Mouse (Mus musculus) stomach, embryonic 16.5 days (tissue): ENCODE measurements around the gene Btnl1. TPM values are rescaled to one million over a fixed set of nuclear protein-coding genes. Genes with fewer than 3 reads are reported as not detected.

Source experiments
- ATAC-seq: fragments of 200-750 bp; cut with Nextera tagmentation; 2 replicates; pipeline ENCODE4 v1.8.0; 2017; ENCODE audit warnings: moderate number of reproducible peaks, moderate TSS enrichment; ENCODE audit not compliant: insufficient read depth, low FRiP score
- H3K27ac ChIP-seq: fragments of 300-500 bp; sonication (generic); 2 replicates; pipeline ENCODE4 v1.5.1; 2014; ENCODE audit warnings: low read length
- H3K27me3 ChIP-seq: fragments of 300-500 bp; sonication (generic); 2 replicates; pipeline ENCODE4 v1.6.1; 2014; ENCODE audit warnings: low read length, control low read depth, mixed read lengths; ENCODE audit not compliant: control insufficient read depth, insufficient read depth
- H3K36me3 ChIP-seq: fragments of 300-500 bp; sonication (generic); 2 replicates; pipeline ENCODE4 v1.6.1; 2014; ENCODE audit warnings: low read length; ENCODE audit not compliant: control insufficient read depth, insufficient read depth
- H3K4me1 ChIP-seq: fragments of 300-500 bp; sonication (generic); 2 replicates; pipeline ENCODE4 v1.6.1; 2014; ENCODE audit warnings: low read length, control low read depth, mixed read lengths; ENCODE audit not compliant: control insufficient read depth, insufficient read depth
- H3K4me2 ChIP-seq: fragments of 300-500 bp; sonication (generic); 2 replicates; pipeline ENCODE4 v1.6.1; 2014; ENCODE audit warnings: low read depth, low read length, mixed read lengths
- H3K4me3 ChIP-seq: fragments of 300-500 bp; sonication (generic); replicated peaks from 2 replicates; pipeline ENCODE4 v1.5.1; 2014; ENCODE audit warnings: mild to moderate bottlenecking, low read length
- H3K9ac ChIP-seq: fragments of 300-500 bp; sonication (generic); 2 replicates; pipeline ENCODE4 v1.6.1; 2014; ENCODE audit warnings: low read length
- H3K9me3 ChIP-seq: fragments of 300-500 bp; sonication (generic); replicated peaks from 2 replicates; pipeline ENCODE4 v1.6.1; 2016; ENCODE audit warnings: low read length, control low read depth; ENCODE audit not compliant: control insufficient read depth
- WGBS: fragments of 180-500 bp; shearing (Covaris S2); extraction: QIAGEN DNeasy Blood & Tissue Kit; methylation state at CpG from one replicate; pipeline ENCODE4 v1.1.7; 2014; 5-methylcytosine and 5-hydroxymethylcytosine counted together
- polyA plus RNA-seq: library from polyadenylated mRNA; unstranded; fragments of >200 nt; fragmentation: Nextera tagmentation; extraction: Ambion mirVana; gene quantifications from 2 replicates; pipeline ENCODE4 v1.2.1, GENCODE M21; 2015

Gene Btnl1
- polyA plus RNA-seq, 1 experiment from 2014 or later = 3.5 TPM

GRCm38 (mm10) chr17:34398058-34398710, 21.3 kb downstream of the Btnl1 start:
- H3K9me3 ChIP-seq = no peaks in the 10 kb centered on the region
- peak overlapping the region; percentile 62 for H3K4me3 ChIP-seq
- no peaks in the 10 kb centered on the region for H3K27me3 ChIP-seq
- peak overlapping the region; percentile 79 for H3K4me2 ChIP-seq
- no peak overlapping the region for H3K27ac ChIP-seq
- H3K9ac ChIP-seq = no peak overlapping the region
- no peaks in the 10 kb centered on the region for H3K4me1 ChIP-seq
- 14% methylated on average over 9 of the region's 9 CpGs for WGBS
- peak; percentile 83 for ATAC-seq
- no peaks in the 10 kb centered on the region for H3K36me3 ChIP-seq

GRCm38 (mm10) chr17:34398711-34399393, 21.9 kb downstream of the Btnl1 start, which contains the start of gene BC051142:
TSS of gene BC051142 (plus strand) at chr17:34398820.
- Histone ChIP-seq H3K27ac (peak within 1 kb of the TSS; percentile 73; the same call in 1 of the 2 replicates), H3K9ac (peak within 1 kb of the TSS; percentile 80), H3K9me3 (no peaks in the 10 kb centered on the region), H3K4me1 (no peaks in the 10 kb centered on the region), H3K27me3 (no peaks in the 10 kb centered on the region), H3K4me2 (peak within 1 kb of the TSS; percentile 79), H3K4me3 (peak within 1 kb of the TSS; percentile 62), H3K36me3 (no peaks in the 10 kb centered on the region)
- WGBS = 10% methylated on average over 34 of the region's 34 CpGs
- peak; percentile 94 for ATAC-seq

DNA sequence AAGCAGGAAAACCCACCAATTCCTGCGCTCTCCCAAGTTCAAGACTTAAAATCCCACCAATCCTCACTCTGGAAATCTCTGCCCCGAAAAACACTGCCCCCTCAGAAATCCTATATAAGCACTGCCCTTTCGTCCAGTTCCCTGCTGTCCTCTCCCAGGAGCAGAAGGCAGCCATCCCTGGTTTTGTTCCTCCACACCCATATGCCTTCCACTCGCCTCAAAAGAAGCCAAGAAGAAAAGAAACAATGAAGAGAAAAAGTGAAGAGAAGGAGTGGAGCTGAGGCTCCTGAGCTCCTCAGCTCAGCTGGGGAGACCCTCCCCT, 22.4 kb downstream of the Btnl1 start:
- Histone ChIP-seq H3K27me3 (no peaks in the 10 kb centered on the region), H3K4me3 (peak overlapping the region; percentile 62; the same call in 1 of the 2 replicates), H3K9ac (no peak overlapping the region), H3K9me3 (no peaks in the 10 kb centered on the region), H3K4me2 (peak overlapping the region; percentile 79), H3K4me1 (no peaks in the 10 kb centered on the region), H3K36me3 (no peaks in the 10 kb centered on the region), H3K27ac (no peak overlapping the region)
- no peak for ATAC-seq
- WGBS = 58% methylated on average over 4 of the region's 4 CpGs

GRCm38 (mm10) chr17:34411117-34411516, 34.2 kb downstream of the Btnl1 start:
- H3K4me3 ChIP-seq = no peak overlapping the region
- H3K36me3 ChIP-seq = no peaks in the 10 kb centered on the region
- no peak for ATAC-seq
- H3K4me2 ChIP-seq = no peak overlapping the region
- no peak overlapping the region for H3K27ac ChIP-seq
- WGBS = 19% methylated on average over 6 of the region's 6 CpGs
- no peaks in the 10 kb centered on the region for H3K27me3 ChIP-seq
- no peaks in the 10 kb centered on the region for H3K4me1 ChIP-seq
- H3K9ac ChIP-seq = no peak overlapping the region
- no peaks in the 10 kb centered on the region for H3K9me3 ChIP-seq

- ATAC-seq = no peak
- Histone ChIP-seq H3K27ac (no peak overlapping the region), H3K4me2 (no peak overlapping the region), H3K9me3 (no peaks in the 10 kb centered on the region), H3K36me3 (no peaks in the 10 kb centered on the region), H3K9ac (no peak overlapping the region), H3K4me1 (no peaks in the 10 kb centered on the region), H3K27me3 (no peaks in the 10 kb centered on the region), H3K4me3 (no peak overlapping the region)
- WGBS = 70% methylated on average over 7 of the region's 7 CpGs
Measured at GRCm38 (mm10) chr17:34420014-34420413, 43.1 kb downstream of the Btnl1 start.

GRCm38 (mm10) chr17:34427597-34427996, 50.7 kb downstream of the Btnl1 start:
- no peak overlapping the region for H3K4me2 ChIP-seq
- H3K27ac ChIP-seq = no peak overlapping the region
- no peaks in the 10 kb centered on the region for H3K36me3 ChIP-seq
- no peak for ATAC-seq
- H3K27me3 ChIP-seq = no peaks in the 10 kb centered on the region
- H3K9me3 ChIP-seq = no peaks in the 10 kb centered on the region
- H3K4me3 ChIP-seq = no peak overlapping the region
- H3K4me1 ChIP-seq = no peaks in the 10 kb centered on the region
- H3K9ac ChIP-seq = no peak overlapping the region

Other genes with a start within 250 kb of the Btnl1 start
- 0.70 and 0.82 TPM in 2 replicates for gene H2-DMb2, start 233.8 kb upstream of the Btnl1 start, polyA plus RNA-seq
- gene H2-DMb1, start 224.1 kb upstream of the Btnl1 start, polyA plus RNA-seq = 2.0 and 2.9 TPM in 2 replicates
- gene Tap1, start 189.6 kb upstream of the Btnl1 start, polyA plus RNA-seq = 8.7 and 9.1 TPM in 2 replicates
- gene Psmb9, start 189.4 kb upstream of the Btnl1 start, polyA plus RNA-seq = 7.3 and 7.7 TPM in 2 replicates
- 14.7 and 15.4 TPM in 2 replicates for gene Psmb8, start 179.4 kb upstream of the Btnl1 start, polyA plus RNA-seq
- gene Tap2, start 173.6 kb upstream of the Btnl1 start, polyA plus RNA-seq = 7.1 and 8.4 TPM in 2 replicates
- gene H2-Ob, start 138.2 kb upstream of the Btnl1 start, polyA plus RNA-seq = 0.37 and 0.39 TPM in 2 replicates
- 18.1 and 19.5 TPM in 2 replicates for gene H2-Ab1, start 119.4 kb upstream of the Btnl1 start, polyA plus RNA-seq
- 5.7 and 7.9 TPM in 2 replicates for gene H2-Aa, start 89.3 kb upstream of the Btnl1 start, polyA plus RNA-seq
- gene H2-Eb1, start 71.3 kb upstream of the Btnl1 start, polyA plus RNA-seq = 4.0 and 5.9 TPM in 2 replicates
- gene H2-Eb2, start 51.5 kb upstream of the Btnl1 start, polyA plus RNA-seq = not detected in 2 replicates
- 1.3 and 1.4 TPM in 2 replicates for gene Btnl2, start 22.3 kb upstream of the Btnl1 start, polyA plus RNA-seq
- gene BC051142, start 21.7 kb downstream of the Btnl1 start, polyA plus RNA-seq = 1.8 TPM in 2 replicates
- gene Btnl4, start 100.2 kb downstream of the Btnl1 start, polyA plus RNA-seq = 3.8 and 3.9 TPM in 2 replicates
- gene Btnl6, start 140.2 kb downstream of the Btnl1 start, polyA plus RNA-seq = 2.6 and 3.6 TPM in 2 replicates
- gene Notch4, start 187.1 kb downstream of the Btnl1 start, polyA plus RNA-seq = 4.7 and 4.9 TPM in 2 replicates
- 9.3 and 10.4 TPM in 2 replicates for gene Gpsm3, start 212.7 kb downstream of the Btnl1 start, polyA plus RNA-seq
- 6.8 and 8.4 TPM in 2 replicates for gene Pbx2, start 214.1 kb downstream of the Btnl1 start, polyA plus RNA-seq
- 2.7 and 3.0 TPM in 2 replicates for gene Ager, start 220.7 kb downstream of the Btnl1 start, polyA plus RNA-seq
- 129 and 141 TPM in 2 replicates for gene Rnf5, start 226.6 kb downstream of the Btnl1 start, polyA plus RNA-seq
- gene Agpat1, start 227.1 kb downstream of the Btnl1 start, polyA plus RNA-seq = 42.6 TPM in 2 replicates
- gene Egfl8, start 238.8 kb downstream of the Btnl1 start, polyA plus RNA-seq = 3.5 and 4.8 TPM in 2 replicates